Mouse (Mus musculus): ENCODE results near the gene Trpv6.

DNA sequence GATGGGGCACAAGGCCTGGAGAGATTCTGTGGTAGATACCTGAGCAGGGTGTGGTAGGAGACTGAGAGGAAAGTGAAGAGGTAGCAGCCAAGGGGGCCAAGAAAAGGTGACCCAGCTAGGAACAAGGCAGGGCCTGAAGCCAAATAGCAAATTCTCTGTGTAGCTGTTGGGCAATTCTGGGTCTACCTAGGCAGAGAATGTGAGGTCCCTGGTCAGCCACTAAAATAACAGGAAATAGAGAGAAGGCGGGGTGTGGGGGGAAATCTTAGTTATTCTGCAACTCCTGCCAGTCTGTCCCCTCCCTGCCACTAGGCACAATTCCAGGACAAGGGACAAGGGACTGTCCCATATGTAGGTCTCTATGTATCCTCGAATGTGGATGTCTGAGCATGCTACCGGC is 7.0 kb upstream of the Trpv6 start:
- TF ChIP-seq POLR2A (IDR thresholded peaks at IDR 0.05; ENCODE audit: insufficient read length, low read depth) = no peak
- TF ChIP-seq USF1 (IDR thresholded peaks at IDR 0.05; ENCODE audit: low read depth) = no peak
- TF ChIP-seq MAX (IDR thresholded peaks at IDR 0.05; ENCODE audit: low read depth) = no peak
- TF ChIP-seq MYOD1 (IDR thresholded peaks at IDR 0.05; ENCODE audit: control insufficient read depth in 1 of 3, insufficient read length in 2 of 3, low read depth in 2 of 3) = no peak
- no peak for TF ChIP-seq TCF12 (IDR thresholded peaks at IDR 0.05; ENCODE audit: insufficient read depth, poor library complexity, severe bottlenecking)
- no peak for TF ChIP-seq MYOG (IDR thresholded peaks at IDR 0.05; ENCODE audit: control insufficient read depth in 1 of 3, insufficient read depth in 1 of 3, insufficient read length in 2 of 3, low read depth in 2 of 3)
- no peak for TF ChIP-seq E2F4 (IDR thresholded peaks at IDR 0.05; ENCODE audit: insufficient read depth)
- TF ChIP-seq CEBPB (IDR thresholded peaks at IDR 0.05; ENCODE audit: insufficient read depth, poor library complexity, severe bottlenecking) = no peak

Data from myocyte (in vitro differentiated cells).